Comparison of ENCODE assay signal across 18 mouse cellular contexts in the genomic region with DNA sequence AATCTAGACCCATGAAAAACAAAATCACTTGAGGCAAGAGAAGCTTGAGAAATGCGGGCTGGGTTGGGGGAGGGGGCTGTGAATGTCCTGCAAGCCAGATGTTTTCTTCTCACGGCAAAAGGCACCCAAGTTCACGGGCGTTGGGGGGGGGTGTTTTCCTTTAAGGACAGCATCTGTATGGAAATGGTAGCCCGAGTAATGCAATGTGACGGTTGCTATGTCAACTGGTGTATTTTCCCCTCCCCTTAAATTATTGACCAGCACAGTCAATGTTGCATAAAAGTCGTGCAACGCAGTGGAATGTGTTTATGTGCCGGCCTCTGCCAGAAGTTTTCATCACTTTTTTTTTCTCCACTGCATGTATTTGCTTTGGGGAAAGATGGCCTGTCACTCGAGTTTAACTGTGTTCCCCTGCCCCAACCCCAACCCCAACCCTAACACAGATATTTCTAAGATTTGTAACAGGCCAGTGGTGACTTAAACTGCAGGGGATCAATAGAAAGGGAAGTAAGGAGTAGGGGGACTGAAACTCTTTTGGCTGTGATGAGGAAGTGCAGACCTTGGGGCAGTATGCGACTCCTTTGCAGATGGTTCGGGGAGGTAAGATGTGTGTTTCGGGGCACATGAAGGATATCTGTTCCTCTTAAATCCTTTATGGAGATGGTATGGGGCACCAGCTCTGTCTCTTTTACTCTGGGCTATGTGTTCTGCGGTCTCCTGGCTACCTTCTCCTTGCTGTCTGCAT. TPM values are rescaled to one million over a fixed set of nuclear protein-coding genes. Genes with fewer than 3 reads are reported as not detected.
DNase-seq lines count a peak whose midpoint lies in the region; ATAC-seq and TF ChIP-seq lines count a peak whose summit lies in the region.
"Had no signal": no experiment of that assay in that cellular context is flagged by ENCODE, and none has a peak within 500 bp of the region (broad histone marks: within the 10 kb centered on the region; RNA-seq: fewer than 3 reads in every experiment).

No protein-coding gene starts in this region.

- ATAC-seq in lung, embryonic 16.5 days (ENCODE audit: low read depth) = peak; percentile 69; the same call in 1 of the 2 replicates
- ATAC-seq in common myeloid progenitor, adult 5-6 weeks (replicated peaks; ENCODE audit: low read depth, poor library complexity, severe bottlenecking) = peak; percentile 65
- ATAC-seq in megakaryocyte progenitor cell, adult 5-6 weeks (replicated peaks; ENCODE audit: poor library complexity) = peak; percentile 79
- ATAC-seq: inflammation-experienced regulatory T-cells, adult 6 months had no signal

- peaks cover 12% of the 10 kb centered on the region for H3K4me1 ChIP-seq in lung, embryonic 16.5 days (replicated peaks; ENCODE audit: control insufficient read depth, insufficient read depth, low read length)
- H3K4me1 ChIP-seq in embryonic fibroblast, embryonic 13.5 days (ENCODE audit: control insufficient read depth, insufficient read depth, low read length) = peaks cover 25% of the 10 kb centered on the region

- DNase-seq in lung, postnatal 10 days = no peak
- no peak for DNase-seq in cerebellum, postnatal 25 days
- DNase-seq in layer of hippocampus, adult 9-10 months (ENCODE audit: low spot score) = no peak
- DNase-seq: cerebellum, adult 11-12 months; gastrocnemius, postnatal 25 days; midbrain, embryonic 14.5 days; right cerebral cortex, adult 18-20 months; spleen, adult 18-20 months had no signal

- no peak overlapping the region for H3K4me2 ChIP-seq in lung, embryonic 16.5 days (ENCODE audit: low read depth, low read length)
- H3K4me2 ChIP-seq: heart, embryonic 13.5 days; kidney, embryonic 15.5 days; lung, embryonic 15.5 days had no signal

- H3K9ac ChIP-seq in lung, embryonic 16.5 days (ENCODE audit: low read length) = no peak overlapping the region
- H3K9ac ChIP-seq: heart, embryonic 13.5 days; kidney, embryonic 15.5 days; lung, embryonic 15.5 days had no signal

- TF ChIP-seq CTCF in embryonic fibroblast, embryonic 13.5 days (IDR thresholded peaks at IDR 0.05; ENCODE audit: borderline replicate concordance, insufficient read depth, low read length) = no peak

- no peak overlapping the region for H3K27ac ChIP-seq in lung, embryonic 16.5 days (ENCODE audit: low read length)
- peak overlapping the region; percentile 96 for H3K27ac ChIP-seq in embryonic fibroblast, embryonic 13.5 days (ENCODE audit: insufficient read depth, low read length)
- H3K27ac ChIP-seq: heart, embryonic 13.5 days; lung, embryonic 15.5 days had no signal

- no peak for TF ChIP-seq POLR2A in embryonic fibroblast, embryonic 13.5 days (IDR thresholded peaks at IDR 0.05; ENCODE audit: low read depth, low read length)

- H3K4me3 ChIP-seq in lung, embryonic 16.5 days (ENCODE audit: low read length) = no peak overlapping the region
- H3K4me3 ChIP-seq in embryonic fibroblast, embryonic 13.5 days (ENCODE audit: insufficient read depth, low read length) = no peak overlapping the region
- H3K4me3 ChIP-seq: heart, embryonic 13.5 days; kidney, embryonic 15.5 days; lung, embryonic 15.5 days had no signal

- no peaks in the 10 kb centered on the region for H3K9me3 ChIP-seq in lung, embryonic 16.5 days (ENCODE audit: control insufficient read depth, low read length)
- H3K9me3 ChIP-seq: heart, embryonic 13.5 days; kidney, embryonic 15.5 days; lung, embryonic 15.5 days had no signal

- WGBS in lung, embryonic 16.5 days = 51% methylated on average over 14 of the region's 14 CpGs

- H3K36me3 ChIP-seq in lung, embryonic 16.5 days (ENCODE audit: control insufficient read depth, insufficient read depth, low read length) = no peaks in the 10 kb centered on the region
- H3K36me3 ChIP-seq: heart, embryonic 13.5 days; kidney, embryonic 15.5 days; lung, embryonic 15.5 days had no signal

- H3K27me3 ChIP-seq in lung, embryonic 16.5 days (ENCODE audit: control insufficient read depth, insufficient read depth, low read depth, low read length) = no peaks in the 10 kb centered on the region
- H3K27me3 ChIP-seq: kidney, embryonic 15.5 days; lung, embryonic 15.5 days had no signal

RNA-seq across cellular contexts. Expression of gene Fam169b, which starts 39.6 kb away (rescaled TPM):
- 1.8 and 4.6 TPM in 2 replicates for polyA plus RNA-seq in lung, embryonic 16.5 days (2015; fragmentation: Nextera tagmentation; extraction: Ambion mirVana)
- 0.55 TPM in 1 of 2 replicates, not detected in the other for total RNA-seq in common myeloid progenitor, adult 5-6 weeks (2017)
- 1.1 and 1.7 TPM in 2 replicates for polyA plus RNA-seq in embryonic fibroblast, embryonic 13.5 days (2011; ENCODE audit: insufficient read length, low read depth, missing spikeins)
- 0.20 and 0.94 TPM in 2 replicates for total RNA-seq in megakaryocyte progenitor cell, adult 5-6 weeks (2015)
- 0.20 and 0.21 TPM in 2 replicates for total RNA-seq in megakaryocyte progenitor cell, adult 5-6 weeks (2017)
- polyA plus RNA-seq: neural tube, embryonic 14.5 days had no signal

RNA-seq across cellular contexts. Expression of gene Pgpep1l, which starts 49.2 kb away (rescaled TPM):
- not detected in 2 replicates for polyA plus RNA-seq in lung, embryonic 16.5 days (2015; fragmentation: Nextera tagmentation; extraction: Ambion mirVana)
- not detected in 2 replicates for total RNA-seq in common myeloid progenitor, adult 5-6 weeks (2017)
- polyA plus RNA-seq in embryonic fibroblast, embryonic 13.5 days (2011; ENCODE audit: insufficient read length, low read depth, missing spikeins) = 1.8 and 2.2 TPM in 2 replicates
- not detected in 2 replicates for total RNA-seq in megakaryocyte progenitor cell, adult 5-6 weeks (2015)
- total RNA-seq in megakaryocyte progenitor cell, adult 5-6 weeks (2017) = not detected in 2 replicates
- total RNA-seq: hematopoietic stem cell, adult 5-6 weeks had no signal
- polyA plus RNA-seq: heart, embryonic 13.5 days; lung, embryonic 15.5 days; midbrain, embryonic 14.5 days; neural tube, embryonic 14.5 days had no signal
